Mouse (Mus musculus) cerebellum, adult 9-10 months (tissue): Measurements from ENCODE around the gene Olfr117.
"Not testable (repeated sequence)": the region's sequence is repeated elsewhere in the genome, so short reads cannot be mapped to it uniquely, and the experiment has no call there.

Source experiments
- DNase-seq: peaks from one replicate; pipeline ENCODE4 v3.0.0; 2022

The Olfr117 gene

GRCm38 (mm10) chr17:37663682-37664081 lies at the start of gene Olfr117:
Gene Olfr117 (minus strand): TSS chr17:37663782.
- no peak for DNase-seq

- not testable (repeated sequence) for DNase-seq
These were observed 32.7 kb upstream of the Olfr117 start, which contains the start of gene Olfr119 for GRCm38 (mm10) chr17:37696264-37696663. Gene Olfr119 (plus strand): TSS chr17:37696564.

GRCm38 (mm10) chr17:37666688-37667087 lies 3.1 kb upstream of the Olfr117 start, which contains the start of gene Olfr118:
Gene Olfr118 (plus strand): TSS chr17:37666988.
- no peak for DNase-seq

- DNase-seq, result no peak
These were observed 36.6 kb downstream of the Olfr117 start, which contains the start of the genes Olfr115 and Olfr116 for GRCm38 (mm10) chr17:37627009-37627408. Gene Olfr115 (minus strand): TSS chr17:37627109. Gene Olfr116 (minus strand): TSS chr17:37627199.
